Mouse (Mus musculus) E14TG2a.4 (cell line): Measurements from ENCODE around the gene Memo1.

Experiments used
- CTCF ChIP-seq: conservative IDR thresholded peaks from 2 replicates; pipeline ENCODE4 v1.5.1; 2014; ENCODE audit warnings: low read length
- NANOG ChIP-seq: IDR thresholded peaks from 2 replicates; pipeline ENCODE4 v1.6.1; 2014; ENCODE audit warnings: borderline replicate concordance, low read length, mixed read lengths
- POU5F1 ChIP-seq: IDR thresholded peaks from 2 replicates; pipeline ENCODE4 v1.6.1; 2014; ENCODE audit warnings: low read length, borderline replicate concordance

GRCm38 (mm10) chr17:74262415-74262814, 32.9 kb downstream of the Memo1 start:
- no peak for TF ChIP-seq CTCF
- TF ChIP-seq NANOG: no peak
- no peak for TF ChIP-seq POU5F1
